Mouse (Mus musculus): ENCODE results near the gene Igf1r. TPM values are rescaled to one million over a fixed set of nuclear protein-coding genes. Genes with fewer than 3 reads are reported as not detected.
A peak's percentile ranks its signal among the peaks of the same experiment; 100 is the strongest.
"Not testable (repeated sequence)": the region's sequence is repeated elsewhere in the genome, so short reads cannot be mapped to it uniquely, and the experiment has no call there.

The Igf1r gene
- polyA plus RNA-seq, 1 experiment from 2014 or later = 28.5 TPM

- peaks cover 7% of the 10 kb centered on the region for H3K4me1 ChIP-seq (ENCODE audit: control insufficient read depth, insufficient read depth, low read length)
- no peak overlapping the region for H3K4me2 ChIP-seq (ENCODE audit: low read depth, low read length)
- no peak overlapping the region for H3K9ac ChIP-seq (replicated peaks; ENCODE audit: low read depth, low read length)
- no peak for ATAC-seq (ENCODE audit: low read depth)
- no peak overlapping the region for H3K4me3 ChIP-seq (ENCODE audit: low read depth, low read length)
- no peaks in the 10 kb centered on the region for H3K9me3 ChIP-seq (ENCODE audit: control insufficient read depth, low read length)
- no peak overlapping the region for H3K27ac ChIP-seq (ENCODE audit: low read depth, low read length)
- WGBS = 49% methylated on average over 2 of the region's 2 CpGs
- peaks cover 3% of the 10 kb centered on the region; the same call in 1 of the 2 replicates for H3K27me3 ChIP-seq (ENCODE audit: control insufficient read depth, insufficient read depth, low read length)
- H3K36me3 ChIP-seq (ENCODE audit: control insufficient read depth, insufficient read depth, low read length) = no peaks in the 10 kb centered on the region
Measured at GRCm38 (mm10) chr7:68274218-68274617, 321.6 kb downstream of the Igf1r start.

DNA sequence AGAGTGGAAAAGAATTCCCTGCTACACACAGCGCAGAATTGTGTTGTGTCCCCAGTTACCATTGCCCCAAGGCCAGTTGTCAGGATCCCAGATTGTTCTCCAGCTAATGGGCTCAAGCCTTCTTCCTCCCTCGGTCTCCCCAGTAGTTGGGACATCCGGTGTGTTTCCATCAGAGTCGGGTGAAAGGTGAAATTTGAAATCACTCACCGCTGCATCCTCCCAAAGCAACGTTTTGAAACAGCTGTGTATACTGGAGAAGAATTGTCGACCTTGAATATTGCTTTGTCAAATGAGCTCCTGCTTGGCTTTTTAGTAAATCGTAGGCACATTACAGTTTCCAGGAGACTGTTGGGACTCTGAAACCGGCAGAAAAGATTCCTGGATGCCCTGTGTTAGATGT is 322.3 kb downstream of the Igf1r start:
- Histone ChIP-seq H3K9ac (replicated peaks; ENCODE audit: low read depth, low read length) (no peak overlapping the region), H3K4me3 (ENCODE audit: low read depth, low read length) (no peak overlapping the region), H3K4me1 (ENCODE audit: control insufficient read depth, insufficient read depth, low read length) (peaks cover 7% of the 10 kb centered on the region), H3K36me3 (ENCODE audit: control insufficient read depth, insufficient read depth, low read length) (no peaks in the 10 kb centered on the region), H3K9me3 (ENCODE audit: control insufficient read depth, low read length) (no peaks in the 10 kb centered on the region), H3K27me3 (ENCODE audit: control insufficient read depth, insufficient read depth, low read length) (peaks cover 3% of the 10 kb centered on the region; the same call in 1 of the 2 replicates), H3K27ac (ENCODE audit: low read depth, low read length) (no peak overlapping the region), H3K4me2 (ENCODE audit: low read depth, low read length) (no peak overlapping the region)
- 67% methylated on average over 9 of the region's 9 CpGs for WGBS
- ATAC-seq (ENCODE audit: low read depth) = no peak

DNA sequence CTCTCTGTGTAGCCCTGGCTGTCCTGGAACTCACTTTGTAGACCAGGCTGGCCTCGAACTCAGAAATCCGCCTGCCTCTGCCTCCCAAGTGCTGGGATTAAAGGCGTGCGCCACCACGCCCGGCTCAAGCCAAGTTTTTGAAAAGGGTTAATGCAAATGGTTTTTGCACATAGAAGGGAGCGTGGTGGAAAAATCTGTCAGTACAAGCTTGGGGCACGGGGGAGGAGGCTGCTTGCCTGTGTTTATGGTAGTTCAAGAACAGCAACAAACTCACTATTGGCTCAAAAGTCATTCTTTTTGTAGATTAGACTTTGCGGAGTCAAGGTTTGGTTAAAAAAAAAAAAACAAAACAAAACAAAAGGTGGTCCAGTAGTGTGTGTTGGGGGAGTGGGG is 322.8 kb downstream of the Igf1r start:
- WGBS = 53% methylated on average over 9 of the region's 9 CpGs
- Histone ChIP-seq H3K4me3 (ENCODE audit: low read depth, low read length) (peak overlapping the region; percentile 15; the same call in 1 of the 2 replicates), H3K4me2 (ENCODE audit: low read depth, low read length) (peak overlapping the region; percentile 48; the same call in 1 of the 2 replicates)
- H3K9ac ChIP-seq (replicated peaks; ENCODE audit: low read depth, low read length); H3K36me3 ChIP-seq (ENCODE audit: control insufficient read depth, insufficient read depth, low read length); H3K4me1 ChIP-seq (ENCODE audit: control insufficient read depth, insufficient read depth, low read length); H3K27me3 ChIP-seq (ENCODE audit: control insufficient read depth, insufficient read depth, low read length); ATAC-seq (ENCODE audit: low read depth); H3K9me3 ChIP-seq (ENCODE audit: control insufficient read depth, low read length); H3K27ac ChIP-seq (ENCODE audit: low read depth, low read length): not testable (repeated sequence)

DNA sequence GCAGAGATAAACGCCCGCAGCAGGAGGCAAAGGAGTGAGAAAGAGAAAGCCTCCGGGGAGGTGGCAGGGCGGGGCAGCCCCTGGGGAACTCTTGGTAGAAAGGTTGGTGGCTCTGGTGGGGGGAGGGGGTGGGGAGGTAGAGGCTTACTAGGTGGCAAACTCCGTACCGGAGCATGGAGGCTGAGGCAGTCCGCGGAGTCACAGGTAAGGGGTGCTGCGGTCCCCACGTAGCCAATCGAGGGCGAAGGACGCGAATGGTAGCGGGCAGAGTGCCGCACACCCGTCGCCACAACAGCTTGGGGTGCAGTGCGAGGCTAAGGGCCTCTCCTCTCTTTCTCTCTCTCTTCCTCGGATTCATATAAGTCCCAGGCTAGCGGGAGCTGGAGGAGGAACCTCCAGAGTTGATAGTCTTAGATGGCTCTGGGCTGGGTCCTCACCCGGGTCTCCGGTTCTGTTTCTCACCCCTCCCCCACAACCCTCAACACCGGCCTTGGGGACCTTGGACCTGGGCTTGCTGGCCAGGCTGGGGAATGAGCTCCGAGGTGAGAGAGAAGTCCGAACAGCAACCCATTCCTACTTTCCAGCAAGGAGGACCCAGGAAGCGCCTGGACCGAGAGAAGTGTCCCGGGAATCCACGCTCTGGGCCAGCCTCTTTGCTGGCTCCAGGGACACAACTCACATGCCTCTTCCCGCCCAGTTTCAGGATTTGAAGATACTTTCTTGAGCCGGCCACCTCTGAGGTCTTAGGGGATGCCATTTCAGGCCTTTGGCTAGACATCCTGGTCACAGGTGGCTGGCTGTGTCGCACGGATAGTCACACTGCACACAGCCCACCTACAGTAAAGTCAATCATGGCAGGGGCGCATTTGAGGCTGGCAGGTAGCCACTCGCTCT is 323.5 kb downstream of the Igf1r start:
- no peak overlapping the region for H3K27ac ChIP-seq (ENCODE audit: low read depth, low read length)
- H3K4me1 ChIP-seq (ENCODE audit: control insufficient read depth, insufficient read depth, low read length) = peaks cover 7% of the 10 kb centered on the region
- ATAC-seq (ENCODE audit: low read depth) = no peak
- H3K9me3 ChIP-seq (ENCODE audit: control insufficient read depth, low read length) = no peaks in the 10 kb centered on the region
- peak overlapping the region; percentile 15 for H3K4me3 ChIP-seq (ENCODE audit: low read depth, low read length)
- WGBS = 6% methylated on average over 27 of the region's 36 CpGs
- no peaks in the 10 kb centered on the region for H3K36me3 ChIP-seq (ENCODE audit: control insufficient read depth, insufficient read depth, low read length)
- H3K9ac ChIP-seq (replicated peaks; ENCODE audit: low read depth, low read length) = 0 out of 2 replicates have a peak overlapping the region, but pooled peaks have one; percentile 25
- peaks cover 3% of the 10 kb centered on the region; the same call in 1 of the 2 replicates for H3K27me3 ChIP-seq (ENCODE audit: control insufficient read depth, insufficient read depth, low read length)
- H3K4me2 ChIP-seq (ENCODE audit: low read depth, low read length) = peak overlapping the region; percentile 48

GRCm38 (mm10) chr7:68277054-68277896 is 324.6 kb downstream of the Igf1r start:
- WGBS = 33% methylated on average over 11 of the region's 11 CpGs
- Histone ChIP-seq H3K27ac (ENCODE audit: low read depth, low read length) (no peak overlapping the region), H3K4me3 (ENCODE audit: low read depth, low read length) (no peak overlapping the region), H3K9ac (replicated peaks; ENCODE audit: low read depth, low read length) (no peak overlapping the region), H3K27me3 (ENCODE audit: control insufficient read depth, insufficient read depth, low read length) (peaks cover 3% of the 10 kb centered on the region; the same call in 1 of the 2 replicates), H3K9me3 (ENCODE audit: control insufficient read depth, low read length) (no peaks in the 10 kb centered on the region), H3K4me2 (ENCODE audit: low read depth, low read length) (no peak overlapping the region), H3K36me3 (ENCODE audit: control insufficient read depth, insufficient read depth, low read length) (no peaks in the 10 kb centered on the region), H3K4me1 (ENCODE audit: control insufficient read depth, insufficient read depth, low read length) (peaks cover 7% of the 10 kb centered on the region)
- no peak for ATAC-seq (ENCODE audit: low read depth)

- peaks cover 7% of the 10 kb centered on the region for H3K4me1 ChIP-seq (ENCODE audit: control insufficient read depth, insufficient read depth, low read length)
- H3K4me3 ChIP-seq (ENCODE audit: low read depth, low read length) = no peak overlapping the region
- peaks cover 3% of the 10 kb centered on the region; the same call in 1 of the 2 replicates for H3K27me3 ChIP-seq (ENCODE audit: control insufficient read depth, insufficient read depth, low read length)
- H3K9me3 ChIP-seq (ENCODE audit: control insufficient read depth, low read length) = no peaks in the 10 kb centered on the region
- H3K27ac ChIP-seq (ENCODE audit: low read depth, low read length) = no peak overlapping the region
- H3K9ac ChIP-seq (replicated peaks; ENCODE audit: low read depth, low read length) = no peak overlapping the region
- H3K4me2 ChIP-seq (ENCODE audit: low read depth, low read length) = no peak overlapping the region
- no peak for ATAC-seq (ENCODE audit: low read depth)
- WGBS = 52% methylated on average over 4 of the region's 4 CpGs
- no peaks in the 10 kb centered on the region for H3K36me3 ChIP-seq (ENCODE audit: control insufficient read depth, insufficient read depth, low read length)
Measured at GRCm38 (mm10) chr7:68277897-68278270, 325.3 kb downstream of the Igf1r start.

- Histone ChIP-seq H3K36me3 (ENCODE audit: control insufficient read depth, insufficient read depth, low read length) (no peaks in the 10 kb centered on the region), H3K27ac (ENCODE audit: low read depth, low read length) (no peak overlapping the region), H3K4me1 (ENCODE audit: control insufficient read depth, insufficient read depth, low read length) (peaks cover 7% of the 10 kb centered on the region), H3K9ac (replicated peaks; ENCODE audit: low read depth, low read length) (no peak overlapping the region), H3K4me2 (ENCODE audit: low read depth, low read length) (no peak overlapping the region), H3K4me3 (ENCODE audit: low read depth, low read length) (no peak overlapping the region), H3K27me3 (ENCODE audit: control insufficient read depth, insufficient read depth, low read length) (peaks cover 3% of the 10 kb centered on the region; the same call in 1 of the 2 replicates), H3K9me3 (ENCODE audit: control insufficient read depth, low read length) (no peaks in the 10 kb centered on the region)
- 98% methylated on average over 6 of the region's 6 CpGs for WGBS
- no peak for ATAC-seq (ENCODE audit: low read depth)
Measured at GRCm38 (mm10) chr7:68278385-68278784, 325.8 kb downstream of the Igf1r start.

DNA sequence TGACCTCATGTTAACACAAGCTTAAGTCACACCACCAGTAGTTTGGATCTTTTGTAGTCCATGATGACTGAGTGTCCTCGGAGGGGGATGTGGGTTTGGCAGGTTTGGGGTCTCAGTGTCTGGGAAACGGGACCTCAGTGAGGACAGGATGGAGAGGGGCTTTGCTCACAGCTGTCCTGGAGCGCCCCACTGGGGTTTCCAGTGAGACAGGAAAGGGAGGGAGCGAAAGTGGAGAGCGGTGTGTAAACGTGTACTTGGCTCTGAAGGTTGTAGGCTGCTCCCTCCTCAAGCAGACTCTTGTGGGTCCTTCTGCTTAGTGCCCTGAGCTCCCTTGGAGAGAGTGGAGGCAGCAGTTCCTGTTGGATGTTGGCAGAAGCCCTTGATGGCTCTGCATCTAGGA is 326.3 kb downstream of the Igf1r start:
- 79% methylated on average over 6 of the region's 6 CpGs for WGBS
- ATAC-seq (ENCODE audit: low read depth) = no peak
- Histone ChIP-seq H3K4me3 (ENCODE audit: low read depth, low read length) (no peak overlapping the region), H3K36me3 (ENCODE audit: control insufficient read depth, insufficient read depth, low read length) (no peaks in the 10 kb centered on the region), H3K27me3 (ENCODE audit: control insufficient read depth, insufficient read depth, low read length) (peaks cover 3% of the 10 kb centered on the region; the same call in 1 of the 2 replicates), H3K4me1 (ENCODE audit: control insufficient read depth, insufficient read depth, low read length) (peaks cover 7% of the 10 kb centered on the region), H3K9me3 (ENCODE audit: control insufficient read depth, low read length) (no peaks in the 10 kb centered on the region), H3K27ac (ENCODE audit: low read depth, low read length) (no peak overlapping the region), H3K4me2 (ENCODE audit: low read depth, low read length) (no peak overlapping the region), H3K9ac (replicated peaks; ENCODE audit: low read depth, low read length) (no peak overlapping the region)

All from neural tube, embryonic 14.5 days (tissue).